Mouse (Mus musculus) myocyte (in vitro differentiated cells): ENCODE data around the gene Espn.

Source experiments
- CEBPB ChIP-seq: IDR thresholded peaks from 2 replicates; pipeline ENCODE4 v1.6.1; 2011; ENCODE audit warnings: mild to moderate bottlenecking, moderate library complexity; ENCODE audit not compliant: poor library complexity, insufficient read depth, severe bottlenecking
- E2F4 ChIP-seq: IDR thresholded peaks from one replicate; pipeline ENCODE4 v1.6.1; 2011; ENCODE audit warnings: mild to moderate bottlenecking, control low read depth, moderate library complexity; ENCODE audit not compliant: insufficient read depth
- MAX ChIP-seq: IDR thresholded peaks from one replicate; pipeline ENCODE4 v1.6.1; 2011; ENCODE audit warnings: low read depth, mild to moderate bottlenecking, control low read depth
- MYOD1 ChIP-seq, 3 experiments: IDR thresholded peaks; one replicate each; pipeline ENCODE4 v1.6.1; 2011; ENCODE audit warnings: control low read depth in 2 of 3, low read depth in 2 of 3, mild to moderate bottlenecking in 2 of 3, moderate library complexity in 1 of 3; ENCODE audit not compliant: insufficient read length in 2 of 3, control insufficient read depth in 1 of 3
- MYOG ChIP-seq, 3 experiments: IDR thresholded peaks; one replicate each; pipeline ENCODE4 v1.6.1; 2011; ENCODE audit warnings: control low read depth in 2 of 3, low read depth in 2 of 3, mild to moderate bottlenecking in 2 of 3; ENCODE audit not compliant: insufficient read length in 2 of 3, control insufficient read depth in 1 of 3, insufficient read depth in 1 of 3
- POLR2A ChIP-seq: IDR thresholded peaks from one replicate; pipeline ENCODE4 v1.6.1; 2011; ENCODE audit warnings: low read depth, mild to moderate bottlenecking, control low read depth, moderate library complexity; ENCODE audit not compliant: insufficient read length
- POLR2AphosphoS2 ChIP-seq: IDR thresholded peaks from one replicate; pipeline ENCODE4 v1.6.1; 2011; ENCODE audit warnings: low read depth, control low read depth; ENCODE audit not compliant: insufficient read length
- REST ChIP-seq: IDR thresholded peaks from one replicate; pipeline ENCODE4 v1.6.1; 2011; ENCODE audit warnings: mild to moderate bottlenecking, control low read depth, moderate library complexity; ENCODE audit not compliant: insufficient read depth, insufficient read length
- SRF ChIP-seq: IDR thresholded peaks from one replicate; pipeline ENCODE4 v1.6.1; 2011; ENCODE audit warnings: low read depth; ENCODE audit not compliant: control insufficient read depth, insufficient read length
- TCF12 ChIP-seq: IDR thresholded peaks from one replicate; pipeline ENCODE4 v1.6.1; 2011; ENCODE audit warnings: mild to moderate bottlenecking, control low read depth; ENCODE audit not compliant: poor library complexity, insufficient read depth, severe bottlenecking
- TCF3 ChIP-seq: IDR thresholded peaks from one replicate; pipeline ENCODE4 v1.6.1; 2011; ENCODE audit warnings: low read depth, control low read depth; ENCODE audit not compliant: insufficient read length
- USF1 ChIP-seq: IDR thresholded peaks from one replicate; pipeline ENCODE4 v1.6.1; 2011; ENCODE audit warnings: low read depth, mild to moderate bottlenecking, control low read depth, moderate library complexity

DNA sequence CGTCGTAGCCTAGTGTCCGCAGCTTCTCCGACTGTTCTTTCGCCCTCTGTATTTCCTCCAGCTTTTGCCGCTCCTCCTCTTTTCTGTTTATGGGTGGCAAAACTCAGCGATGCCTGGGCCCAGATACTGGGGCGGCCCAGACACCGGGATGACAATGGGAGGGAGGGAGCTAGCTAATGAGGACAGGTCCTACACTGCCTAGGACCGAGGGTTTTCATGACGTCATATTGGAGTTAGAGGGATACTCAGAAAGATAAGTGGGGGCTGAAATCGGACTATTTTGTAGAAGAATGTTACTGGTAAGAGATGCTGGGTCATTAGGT, 31.0 kb downstream of the Espn start:
- TF ChIP-seq E2F4 (no peak), MAX (no peak), USF1 (no peak), POLR2A (no peak), POLR2AphosphoS2 (no peak), MYOD1 (IDR thresholded peaks at IDR 0.05; ENCODE audit: control insufficient read depth in 1 of 3, insufficient read length in 2 of 3, low read depth in 2 of 3) (no peak), TCF12 (no peak), CEBPB (no peak), SRF (no peak), MYOG (IDR thresholded peaks at IDR 0.05; ENCODE audit: control insufficient read depth in 1 of 3, insufficient read depth in 1 of 3, insufficient read length in 2 of 3, low read depth in 2 of 3) (no peak), TCF3 (no peak), REST (no peak)
